Mouse (Mus musculus) cerebellum, postnatal 36 days (tissue): ENCODE data around the gene Lima1.

Experiments
- DNase-seq, 2 experiments: peaks; one replicate each; pipeline ENCODE4 v3.0.0; 2021 to 2022; ENCODE audit warnings: mixed read lengths in 2 of 2

Gene Lima1

DNA sequence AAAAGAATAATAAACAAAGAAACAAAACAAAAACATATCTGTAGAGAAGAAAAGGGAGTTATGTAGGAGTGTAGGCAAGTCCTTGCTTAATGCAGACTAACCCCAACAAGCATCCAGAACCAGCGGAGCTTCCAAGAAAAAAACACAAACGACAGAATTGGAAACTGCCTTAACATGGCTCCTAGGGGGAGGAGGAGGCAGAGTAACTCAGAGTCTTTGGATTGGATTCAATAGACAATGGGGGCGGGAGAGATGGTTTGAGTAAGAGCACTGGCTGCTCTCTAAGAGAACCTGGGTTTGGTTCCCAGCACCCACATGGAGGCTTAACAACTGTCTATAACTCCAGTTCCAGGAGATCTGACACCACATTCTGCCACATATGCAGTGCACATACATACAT is 143.6 kb downstream of the Lima1 start:
- DNase-seq: no peak

DNA sequence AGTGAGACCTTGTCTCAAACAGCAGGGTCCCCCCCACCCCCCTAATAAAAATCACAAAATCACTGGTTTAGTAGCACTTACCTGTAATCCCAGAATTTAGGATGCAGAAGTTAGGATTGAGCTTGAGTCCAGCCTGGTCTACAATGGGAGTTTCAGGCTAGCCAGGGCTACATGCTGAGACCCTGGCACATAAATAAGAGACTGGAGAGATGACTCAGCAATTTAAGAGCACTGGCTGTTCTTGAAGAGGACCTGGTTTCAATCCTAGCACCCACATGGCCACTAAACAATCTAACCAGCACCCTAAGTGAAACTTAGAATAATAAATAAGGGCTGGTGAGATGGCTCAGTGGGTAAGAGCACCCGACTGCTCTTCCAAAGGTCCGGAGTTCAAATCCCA is 144.1 kb downstream of the Lima1 start:
- DNase-seq: no peak

DNA sequence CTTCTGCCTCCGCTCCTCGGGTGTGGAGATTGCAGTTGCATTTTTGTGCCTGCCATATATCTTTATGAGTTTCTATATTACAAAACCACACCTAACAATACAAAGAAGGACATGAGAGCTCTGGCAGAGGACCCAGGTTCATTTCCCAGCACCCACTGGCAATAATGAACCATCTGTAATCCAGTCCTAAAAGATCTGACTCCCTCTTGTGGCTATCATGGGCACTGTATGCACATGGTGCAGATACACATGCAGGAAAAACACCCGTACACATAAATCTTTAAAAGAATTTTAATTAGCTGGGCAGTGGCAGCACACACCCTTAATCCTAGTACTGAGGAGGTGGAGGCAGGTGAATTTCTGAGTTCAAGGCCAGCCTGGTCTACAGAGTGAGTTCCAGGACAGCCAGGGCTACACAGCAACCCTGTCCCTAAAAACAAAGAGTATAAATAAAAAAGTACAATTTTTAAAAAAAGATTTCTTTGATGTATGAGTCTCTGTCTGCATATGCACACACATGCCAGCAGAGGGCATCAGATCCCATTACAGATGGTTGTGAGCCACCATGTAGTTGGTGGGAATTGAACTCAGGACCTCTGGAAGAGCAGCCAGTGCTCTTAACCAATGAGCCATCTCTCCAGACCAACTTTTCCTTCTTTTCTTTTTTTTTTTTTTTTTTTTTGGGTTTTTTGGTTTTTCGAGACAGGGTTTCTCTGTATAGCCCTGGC is 146.0 kb downstream of the Lima1 start:
- no peak for DNase-seq
